Mouse (Mus musculus) cerebellum, adult 11 months (tissue): ENCODE data around the gene Dync1h1.
"Not testable (repeated sequence)": the region's sequence is repeated elsewhere in the genome, so short reads cannot be mapped to it uniquely, and the experiment has no call there.

Source experiments
- DNase-seq: peaks from one replicate; pipeline ENCODE4 v3.0.0; 2022

Gene Dync1h1

GRCm38 (mm10) chr12:110696975-110697400 is 95.7 kb downstream of the Dync1h1 start:
- no peak for DNase-seq

- no peak for DNase-seq
Observed at GRCm38 (mm10) chr12:110697457-110697856, 96.2 kb downstream of the Dync1h1 start.

- DNase-seq, result no peak
Observed at GRCm38 (mm10) chr12:110698080-110698479, 96.8 kb downstream of the Dync1h1 start.

- DNase-seq, result no peak
Observed at GRCm38 (mm10) chr12:110698523-110699170, 97.4 kb downstream of the Dync1h1 start.

GRCm38 (mm10) chr12:110699171-110699547 is 97.9 kb downstream of the Dync1h1 start:
- no peak for DNase-seq

DNA sequence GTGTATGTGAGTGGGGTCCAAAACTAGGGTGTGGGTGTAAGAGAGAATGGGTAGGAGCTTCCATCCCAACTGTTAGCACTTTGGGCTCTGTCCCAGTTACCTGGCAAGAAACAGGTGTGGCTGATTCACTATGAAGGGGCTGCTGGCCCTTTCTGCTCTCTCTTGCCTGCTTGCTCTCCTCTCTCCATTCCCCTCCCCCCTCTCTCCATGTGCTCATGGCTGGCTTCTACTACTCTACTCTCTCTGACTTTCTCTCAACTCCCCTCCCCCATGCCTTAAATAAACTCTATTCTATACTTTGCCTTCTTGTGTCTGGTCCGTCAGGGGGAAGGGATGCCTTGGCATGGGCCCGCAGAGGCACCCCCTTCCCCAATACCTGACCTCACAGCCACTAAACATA is 99.5 kb downstream of the Dync1h1 start:
- DNase-seq, result no peak

DNA sequence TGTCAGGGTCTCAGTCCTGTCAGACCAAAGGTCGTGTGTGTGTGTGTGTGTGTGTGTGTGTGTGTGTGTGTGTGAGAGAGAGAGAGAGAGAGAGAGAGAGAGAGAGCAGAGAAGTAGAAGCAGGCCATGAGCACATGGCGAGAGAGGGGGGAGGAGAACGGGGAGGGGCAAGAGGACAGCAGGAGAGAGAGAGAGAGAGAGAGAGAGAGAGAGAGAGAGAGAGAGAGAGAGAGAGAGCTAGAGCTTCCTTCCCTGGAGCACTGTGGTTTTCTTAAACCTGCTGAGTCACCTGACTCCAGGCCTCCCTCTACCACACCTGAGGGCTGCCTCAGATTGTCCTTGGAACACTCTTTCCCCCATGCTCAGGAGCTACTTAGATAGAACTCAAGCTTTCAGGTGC is 100.1 kb downstream of the Dync1h1 start:
- DNase-seq, result not testable (repeated sequence)

GRCm38 (mm10) chr12:110702556-110702955 is 101.3 kb downstream of the Dync1h1 start, which contains the start of gene Hsp90aa1:
Gene Hsp90aa1, minus strand, starts transcription at chr12:110702728.
- DNase-seq, result no peak

DNA sequence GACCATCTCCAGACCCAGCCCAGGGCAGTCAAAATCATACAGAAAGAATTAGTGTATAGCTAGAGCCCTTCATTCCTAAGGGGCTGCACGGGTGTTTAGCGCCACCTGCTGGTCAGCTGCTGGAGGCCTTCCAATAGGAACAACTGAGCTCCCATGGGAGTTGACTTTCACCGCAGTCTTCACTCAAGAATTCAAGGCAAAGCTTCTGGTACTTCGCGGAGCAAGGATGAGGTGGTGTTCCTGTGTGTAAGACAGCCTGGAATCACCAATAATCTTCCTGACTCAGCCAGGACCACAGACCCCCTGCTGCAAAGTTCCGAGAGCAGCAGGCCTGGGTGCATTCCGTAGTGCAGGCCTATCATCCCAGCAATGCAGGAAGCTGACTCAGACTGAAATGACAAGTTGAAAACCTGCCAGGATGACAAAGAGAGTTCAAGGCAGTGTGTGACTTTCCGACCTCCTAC is 101.8 kb downstream of the Dync1h1 start:
- DNase-seq, result peak; percentile 76

GRCm38 (mm10) chr12:110703682-110704081 is 102.4 kb downstream of the Dync1h1 start:
- DNase-seq, result no peak

DNA sequence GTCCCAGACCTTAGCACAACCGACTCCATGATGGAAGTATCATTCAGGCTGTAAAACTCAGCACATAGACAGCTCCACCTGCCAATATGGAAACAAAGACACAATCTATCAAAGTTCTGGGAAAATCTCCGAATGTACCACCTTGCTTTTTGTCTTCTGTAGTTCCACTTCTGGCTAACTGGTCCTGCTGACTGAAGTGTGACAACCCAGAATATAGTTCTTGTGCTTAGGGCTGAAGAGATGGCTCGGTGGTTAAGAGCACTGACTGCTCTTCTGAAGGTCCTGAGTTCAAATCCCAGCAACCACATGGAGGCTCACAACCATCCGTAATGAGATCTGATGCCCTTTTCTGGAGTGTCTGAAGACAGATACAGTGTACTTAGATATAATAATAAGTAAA is 104.2 kb downstream of the Dync1h1 start:
- DNase-seq, result not testable (repeated sequence)

GRCm38 (mm10) chr12:110706337-110707231 is 105.3 kb downstream of the Dync1h1 start:
- no peak for DNase-seq

DNA sequence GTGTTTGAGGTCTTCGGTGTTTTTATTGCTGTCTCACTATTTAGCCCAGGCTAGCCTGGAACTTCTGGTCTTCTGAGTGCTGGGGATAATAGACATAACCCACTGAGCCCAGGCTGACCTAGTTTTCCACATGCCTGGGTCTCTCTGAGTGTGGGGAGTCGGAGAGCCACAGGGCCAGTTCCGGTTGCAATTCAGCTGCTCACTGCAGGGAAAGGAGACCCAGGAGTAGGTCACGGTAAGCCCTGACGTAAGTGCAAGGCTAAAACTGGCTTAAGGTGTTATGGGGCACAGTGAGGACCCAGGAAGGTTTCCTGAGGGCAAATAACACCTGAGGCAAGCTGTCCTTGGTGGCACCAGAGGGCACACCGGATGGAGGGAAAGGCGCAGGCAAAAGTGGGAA is 106.2 kb downstream of the Dync1h1 start:
- no peak for DNase-seq

DNA sequence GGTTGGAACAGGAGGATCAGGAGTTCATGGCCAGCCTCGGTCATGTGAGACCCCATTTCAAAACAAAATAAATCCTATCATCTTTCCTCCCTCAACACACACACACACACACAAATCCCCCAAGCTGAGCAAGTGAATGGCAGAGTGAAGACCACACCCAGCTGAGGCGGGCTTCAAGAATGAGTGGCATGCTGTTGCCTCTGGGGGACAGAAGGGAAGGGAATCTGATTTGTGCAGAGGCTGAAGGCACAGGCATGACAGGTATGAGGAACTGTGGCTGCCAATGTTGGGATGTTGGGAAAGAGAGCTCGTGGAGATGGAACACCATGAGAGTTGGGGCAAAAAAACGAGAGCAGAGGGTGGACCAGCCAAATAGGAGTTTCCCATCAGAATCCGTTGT is 110.0 kb downstream of the Dync1h1 start:
- DNase-seq, result no peak

DNA sequence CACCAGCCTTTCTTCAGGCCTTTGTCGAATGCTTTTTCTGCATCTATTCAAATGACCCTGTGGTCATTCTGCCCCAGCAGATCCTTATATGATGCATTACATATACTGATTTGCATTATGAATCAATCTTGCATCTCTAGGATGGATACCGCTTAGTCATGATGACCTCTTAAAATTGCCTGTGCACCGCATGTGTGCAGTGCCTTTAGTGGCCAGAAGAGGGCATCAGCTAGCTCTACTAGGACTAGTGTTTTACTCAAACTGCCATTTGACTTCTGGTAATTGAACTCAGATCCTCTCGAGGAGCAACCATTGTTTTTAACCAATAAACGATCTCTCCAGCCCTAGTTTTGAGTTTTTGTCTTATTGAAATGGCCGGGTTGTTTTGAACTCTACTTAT is 112.5 kb downstream of the Dync1h1 start:
- no peak for DNase-seq

DNA sequence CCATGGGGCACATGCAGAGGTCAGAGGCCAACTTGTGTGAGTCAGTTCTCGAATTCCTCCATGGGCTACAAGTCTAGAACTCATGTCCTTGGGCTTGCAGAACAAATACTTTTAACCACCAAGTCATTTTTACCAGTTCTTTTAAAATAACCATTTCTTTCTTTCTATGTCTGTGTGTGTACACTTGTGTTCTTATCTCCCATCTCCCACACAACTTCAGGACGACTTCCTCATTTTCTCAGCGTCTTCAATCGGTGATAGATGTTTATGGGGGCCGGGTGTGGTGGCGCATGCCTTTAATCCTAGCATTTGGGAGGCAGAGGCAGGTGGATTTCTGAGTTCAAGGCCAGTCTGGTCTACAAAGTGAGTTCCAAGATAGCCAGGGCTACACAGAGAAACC is 113.0 kb downstream of the Dync1h1 start:
- no peak for DNase-seq

DNA sequence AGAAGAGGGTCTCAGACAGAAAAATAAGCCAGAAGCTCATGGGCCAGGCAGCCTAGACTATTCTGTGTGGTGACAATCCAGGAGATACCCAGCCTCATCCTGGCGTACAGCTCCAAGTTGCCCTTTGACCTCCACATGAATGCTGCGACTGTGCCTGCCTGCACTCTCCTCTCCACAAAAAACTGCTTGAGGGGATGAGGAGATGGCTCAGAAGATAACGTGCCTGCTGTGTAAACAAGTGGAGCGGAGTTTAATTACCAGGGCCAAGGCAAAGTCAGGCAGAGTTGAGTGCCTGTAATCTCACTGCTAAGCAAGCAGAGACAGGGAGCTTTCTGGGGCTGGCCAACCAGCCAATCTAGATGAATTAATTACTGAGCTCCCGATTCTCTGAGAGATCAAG is 114.8 kb downstream of the Dync1h1 start:
- no peak for DNase-seq
